Mouse (Mus musculus) thymus, postnatal 4 days (tissue): Measurements from ENCODE around the gene Cxcl14.

Experiments used
- DNase-seq: peaks from one replicate; pipeline ENCODE4 v3.0.0; 2021

The Cxcl14 gene

DNA sequence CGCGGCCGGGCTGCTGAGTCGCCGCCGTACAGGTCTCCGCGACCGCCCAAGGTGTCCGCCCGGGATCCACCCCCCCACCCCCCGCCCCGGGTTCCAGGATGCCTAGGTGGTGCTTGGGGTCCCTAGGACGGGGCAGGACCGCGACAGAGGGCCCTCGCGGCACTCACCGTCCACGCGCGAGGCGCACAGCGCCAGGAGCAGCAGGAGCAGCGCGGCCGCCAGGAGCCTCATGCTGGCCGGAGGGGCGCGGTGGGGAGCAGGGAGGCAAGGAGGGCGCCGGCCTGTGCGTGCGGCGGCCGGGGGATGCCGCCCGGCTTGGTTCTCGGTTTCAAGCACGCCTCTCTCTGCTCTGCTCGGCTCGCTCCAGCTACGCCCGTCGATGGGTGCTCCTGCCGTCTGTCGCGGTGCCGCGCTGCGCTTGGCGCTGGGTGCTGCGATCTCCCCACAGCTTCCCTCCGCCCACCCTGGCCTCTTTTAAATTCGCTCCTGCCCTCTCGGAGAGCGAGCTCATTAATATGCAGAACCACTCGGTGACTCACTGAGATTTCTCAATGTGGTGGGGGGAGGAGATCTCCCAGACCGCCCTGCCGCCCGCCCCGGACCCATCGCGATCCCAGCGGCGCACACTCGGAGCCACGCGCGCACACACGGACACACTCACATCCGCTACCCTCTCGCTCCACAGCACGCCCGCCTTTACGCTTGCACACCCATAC, at the start of gene Cxcl14:
Gene Cxcl14 (minus strand): TSS at position 609 of the 716 bp plus-strand sequence.
- DNase-seq, result peak; percentile 14

DNA sequence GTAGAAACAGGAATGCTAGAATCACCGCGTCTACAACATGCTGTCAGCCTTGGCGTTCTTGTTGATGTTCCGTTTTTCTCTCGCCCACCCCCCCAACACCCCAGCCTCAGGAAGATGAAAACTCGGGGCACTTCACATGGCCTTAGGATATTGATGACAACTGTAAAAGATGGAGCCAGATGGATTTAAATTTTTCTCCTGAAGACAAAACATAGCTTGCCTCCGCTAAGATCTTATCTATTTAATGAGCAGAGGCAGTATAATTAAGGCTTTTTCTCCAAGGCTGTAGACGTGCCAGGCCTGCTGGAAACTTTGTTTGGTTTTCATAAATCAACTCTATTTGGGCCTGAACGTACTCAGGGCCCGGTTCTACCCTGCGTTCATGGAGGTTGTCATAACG, 48.0 kb upstream of the Cxcl14 start:
- DNase-seq, result no peak

DNA sequence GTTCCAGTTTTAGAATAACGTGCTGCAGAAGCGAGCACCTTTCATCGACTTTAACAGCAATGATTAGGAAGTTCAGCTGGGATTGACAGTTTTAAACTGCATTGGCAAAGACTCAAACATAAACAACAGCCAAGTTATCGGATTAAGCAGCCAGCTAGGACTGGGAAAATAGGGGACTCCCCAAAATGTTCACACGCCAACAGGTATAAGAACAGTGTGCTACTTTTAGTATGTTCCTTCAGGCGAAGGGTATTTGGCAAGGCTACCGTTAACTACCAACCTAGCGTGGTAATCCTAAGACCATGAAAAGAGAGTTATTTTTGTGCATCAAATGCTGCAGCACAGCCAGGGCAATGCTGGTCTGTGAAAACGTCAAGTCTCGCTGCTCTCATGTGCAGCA, 46.1 kb upstream of the Cxcl14 start:
- no peak for DNase-seq

DNA sequence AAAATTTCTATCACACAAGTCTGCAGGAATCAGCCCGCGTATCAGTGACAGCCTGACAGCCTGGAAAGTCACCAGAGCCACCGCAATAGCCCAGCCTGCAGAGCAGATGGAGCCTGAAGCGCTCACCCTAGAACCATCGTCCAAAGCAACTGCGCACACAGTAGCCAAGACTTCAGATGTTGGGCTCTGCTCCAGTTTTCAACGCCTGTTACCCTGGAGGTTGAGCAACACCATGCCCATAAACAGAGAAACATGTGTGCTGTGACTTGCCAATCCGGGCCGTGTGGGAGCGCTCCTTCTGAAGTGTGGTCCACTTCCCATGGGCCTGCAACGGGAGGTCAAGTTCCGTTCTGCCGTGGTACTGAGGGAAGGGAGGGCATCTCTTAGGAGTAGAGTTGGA, 44.2 kb upstream of the Cxcl14 start:
- no peak for DNase-seq

DNA sequence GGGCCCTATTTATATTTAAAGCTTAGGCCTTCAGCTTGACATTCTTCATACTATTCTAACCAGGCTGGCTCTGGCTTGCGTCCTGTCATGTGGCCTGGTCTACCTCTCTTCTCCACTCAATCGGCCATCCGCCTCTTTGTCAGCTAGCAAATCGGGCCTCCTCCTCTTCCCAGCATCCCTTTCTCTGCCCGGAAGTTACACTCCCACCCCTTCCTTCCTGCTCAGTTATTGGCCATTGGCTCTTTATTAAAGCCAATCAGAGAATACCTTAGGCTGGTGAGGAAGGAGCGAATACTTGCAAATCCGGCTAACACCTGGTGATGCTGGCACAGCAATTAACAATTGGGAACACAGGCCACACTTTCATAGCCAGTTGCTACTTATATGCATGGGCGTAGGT, 43.5 kb upstream of the Cxcl14 start:
- no peak for DNase-seq

DNA sequence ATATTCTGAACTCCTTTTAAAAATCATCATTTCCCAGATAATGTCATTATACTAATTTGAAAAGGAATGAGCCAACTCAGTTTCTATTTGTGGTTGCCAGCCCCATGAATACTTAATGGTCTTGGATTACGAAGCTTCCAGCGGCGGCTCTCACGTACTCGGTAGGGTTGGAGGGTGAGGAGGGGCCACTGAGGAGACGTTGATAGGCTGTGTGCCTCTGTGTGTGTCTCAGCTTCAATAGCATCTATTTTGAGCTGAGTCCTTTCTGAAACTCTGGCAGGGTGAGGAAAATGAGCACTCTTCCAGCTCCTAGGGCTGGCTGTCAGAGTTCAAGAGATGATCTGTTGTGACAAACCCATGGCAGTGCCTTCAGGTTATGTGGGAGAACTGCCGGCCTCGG, 40.6 kb upstream of the Cxcl14 start:
- no peak for DNase-seq

DNA sequence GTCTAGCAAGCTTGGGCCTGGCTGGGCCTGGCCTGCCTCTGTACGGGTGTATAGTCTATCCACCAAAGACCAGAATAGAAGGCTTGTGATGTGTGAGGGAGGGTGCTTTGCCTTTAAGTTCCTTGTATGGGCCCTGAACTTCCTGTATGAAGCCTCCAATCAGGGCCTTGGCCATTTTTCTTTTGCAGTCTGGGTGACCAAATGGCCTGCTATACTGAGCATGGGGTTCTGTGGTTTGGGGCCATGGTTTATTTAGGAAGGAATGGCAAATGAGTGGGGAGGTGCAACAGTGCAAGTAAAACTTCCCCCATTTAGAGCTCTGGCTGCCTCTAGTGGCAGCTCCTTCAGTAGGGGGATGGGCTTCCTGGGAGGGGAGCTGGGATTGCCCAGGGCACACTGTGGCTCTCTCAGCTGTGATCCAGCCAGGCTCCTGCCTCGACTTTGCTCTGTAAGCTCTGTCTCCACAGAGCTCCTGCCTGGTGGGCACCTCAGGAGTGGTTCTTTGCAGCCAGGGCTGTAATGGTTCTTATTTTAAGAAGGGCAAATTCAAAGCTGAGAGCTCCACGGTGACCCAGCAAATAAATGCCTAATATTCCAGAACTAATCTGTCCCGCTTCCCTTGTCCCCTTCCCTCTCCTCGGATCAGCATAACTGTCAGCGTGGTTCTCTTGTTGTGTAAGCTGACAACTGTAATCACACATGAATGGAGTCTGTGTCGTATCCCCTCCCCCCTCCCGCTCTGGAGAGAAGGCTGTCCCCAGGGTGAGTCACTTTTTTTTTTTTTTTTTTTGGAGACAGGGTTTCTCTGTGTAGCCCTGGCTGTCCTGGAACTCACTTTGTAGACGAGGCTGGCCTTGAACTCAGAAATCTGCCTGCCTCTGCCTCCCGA, 38.7 kb upstream of the Cxcl14 start:
- no peak for DNase-seq

DNA sequence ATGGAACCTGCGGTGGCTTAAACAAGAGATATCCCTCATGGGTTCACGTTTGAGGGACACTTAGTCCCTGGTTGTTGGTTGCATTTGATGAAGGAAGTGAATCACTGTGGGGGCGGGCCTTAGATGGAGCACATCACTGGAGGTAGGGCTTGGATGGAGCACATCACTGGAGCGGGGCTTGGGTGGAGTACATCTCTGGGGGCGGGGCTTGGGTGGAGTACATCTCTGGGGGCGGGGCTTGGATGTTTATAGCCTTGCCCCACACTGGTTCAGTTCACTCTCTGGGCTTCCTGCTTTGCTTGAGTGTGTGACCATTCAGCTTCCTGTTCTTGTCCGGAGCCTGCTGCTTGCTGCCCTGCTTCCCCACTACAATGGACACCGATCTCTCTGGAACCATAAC, 37.9 kb upstream of the Cxcl14 start:
- DNase-seq, result peak; percentile 17

DNA sequence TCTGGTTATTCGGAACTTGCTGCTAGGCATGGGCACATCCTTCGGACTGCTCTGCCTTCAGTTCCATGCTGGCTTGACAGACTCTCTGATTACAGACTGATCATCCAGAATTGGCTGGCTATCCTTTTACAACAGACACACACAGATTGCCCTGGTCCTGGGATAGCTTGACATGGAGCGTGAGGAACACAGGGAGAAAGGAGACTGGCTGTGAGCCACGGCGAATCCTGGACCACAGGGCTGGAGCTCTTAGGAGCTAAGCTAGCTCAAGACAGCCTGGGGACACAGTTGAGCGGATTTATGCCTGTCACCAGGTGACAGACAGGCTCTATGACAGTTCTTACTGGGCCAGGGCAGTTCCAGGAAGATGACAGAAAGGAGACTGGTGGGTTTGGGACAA, 36.0 kb upstream of the Cxcl14 start:
- DNase-seq, result no peak

DNA sequence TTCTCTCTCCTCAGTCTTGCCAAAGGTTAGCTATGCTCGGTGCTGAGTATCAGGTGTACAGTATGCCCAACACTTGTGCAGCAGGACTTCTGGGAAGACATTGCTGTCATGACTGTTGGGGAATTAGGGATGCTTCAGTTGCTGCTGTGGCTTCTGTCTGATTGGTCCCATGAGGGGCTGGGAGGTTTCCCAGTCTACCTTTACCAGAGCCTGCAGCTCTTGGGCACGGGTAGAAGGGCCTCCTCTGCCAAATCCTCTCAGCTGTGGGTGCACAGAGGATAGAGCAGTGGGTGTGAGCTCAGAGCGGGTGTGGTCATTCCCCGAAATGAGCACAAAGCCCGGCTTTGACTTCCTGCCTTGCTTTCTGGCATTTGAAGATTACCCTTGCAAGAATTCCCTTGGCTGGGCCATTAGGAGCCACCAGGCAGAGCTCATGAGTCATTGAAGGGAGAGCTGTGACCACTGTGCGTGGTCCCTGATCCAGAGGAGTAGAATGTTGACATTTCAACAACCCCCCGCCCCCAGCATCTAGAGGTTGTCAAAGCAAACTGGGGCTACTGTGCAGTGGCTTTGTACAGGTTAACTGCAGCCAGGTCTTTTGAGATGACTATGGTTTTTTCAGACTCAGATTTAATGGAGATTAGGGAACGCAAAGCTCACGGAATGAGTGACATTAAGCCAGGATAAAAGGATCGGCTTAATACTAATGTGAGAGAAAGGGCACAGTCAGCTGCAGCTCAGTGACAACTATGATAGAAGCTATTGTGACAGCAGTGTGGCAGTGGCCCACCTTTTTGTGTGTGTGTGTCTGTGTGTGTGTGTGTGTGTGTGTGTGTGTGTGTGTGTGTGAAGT, 34.5 kb upstream of the Cxcl14 start:
- DNase-seq, result no peak

DNA sequence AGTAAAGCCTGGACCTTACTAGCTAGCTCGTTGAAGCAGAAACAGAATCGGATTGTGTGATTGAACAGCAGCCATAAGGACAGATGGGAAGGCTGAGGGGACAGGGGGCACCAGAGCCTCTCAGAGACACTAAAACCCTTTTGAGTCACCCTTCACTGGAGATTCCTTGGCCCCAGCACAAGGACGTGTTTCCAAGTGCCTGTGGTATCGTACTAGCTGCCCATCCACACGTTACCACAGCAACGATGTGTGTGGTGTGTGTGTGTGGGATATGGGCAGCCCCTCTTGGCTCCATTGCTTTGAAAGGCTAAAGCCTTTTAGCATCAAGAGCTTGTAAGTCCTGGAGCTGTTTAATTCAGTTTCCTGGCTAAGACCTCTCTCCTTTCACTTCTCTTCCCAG, 33.4 kb upstream of the Cxcl14 start:
- no peak for DNase-seq

DNA sequence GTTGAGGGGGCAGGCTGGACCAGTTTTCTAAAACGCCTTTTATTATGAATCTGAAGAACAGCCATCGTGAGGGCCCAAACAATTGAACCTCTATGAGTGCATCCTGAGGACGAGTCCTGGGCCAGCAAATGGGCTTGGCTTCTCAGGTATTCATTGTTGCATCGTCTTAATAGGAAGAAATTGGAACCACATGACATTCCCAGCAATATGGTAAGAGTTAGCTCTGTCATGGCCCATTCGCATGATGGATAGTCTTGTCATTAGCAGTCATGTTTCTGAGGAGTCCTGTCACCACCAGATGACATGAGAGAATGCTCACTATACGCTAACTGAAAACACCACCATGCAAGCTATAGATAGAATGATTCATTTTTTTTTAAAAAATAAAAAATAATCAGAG, 32.8 kb upstream of the Cxcl14 start:
- no peak for DNase-seq

DNA sequence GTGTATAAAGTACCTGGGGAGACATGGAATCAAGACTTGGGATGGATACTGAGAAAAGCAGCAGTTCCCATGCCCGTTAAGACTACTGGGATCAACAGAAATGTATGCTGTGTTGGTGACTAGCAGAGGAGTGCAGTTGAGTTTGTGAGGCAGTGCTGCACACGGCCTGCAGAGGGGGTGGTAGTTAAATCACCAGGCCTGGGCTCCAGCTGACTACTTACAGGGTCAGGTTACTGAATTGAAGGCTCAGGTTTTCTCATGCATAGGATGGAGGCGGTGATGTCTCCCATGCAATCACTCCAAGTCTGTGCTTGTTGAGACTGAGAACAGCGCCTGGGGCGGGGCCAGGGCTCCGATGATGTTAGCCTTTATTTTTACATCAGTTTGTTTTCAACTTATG, 31.4 kb upstream of the Cxcl14 start:
- DNase-seq, result no peak

DNA sequence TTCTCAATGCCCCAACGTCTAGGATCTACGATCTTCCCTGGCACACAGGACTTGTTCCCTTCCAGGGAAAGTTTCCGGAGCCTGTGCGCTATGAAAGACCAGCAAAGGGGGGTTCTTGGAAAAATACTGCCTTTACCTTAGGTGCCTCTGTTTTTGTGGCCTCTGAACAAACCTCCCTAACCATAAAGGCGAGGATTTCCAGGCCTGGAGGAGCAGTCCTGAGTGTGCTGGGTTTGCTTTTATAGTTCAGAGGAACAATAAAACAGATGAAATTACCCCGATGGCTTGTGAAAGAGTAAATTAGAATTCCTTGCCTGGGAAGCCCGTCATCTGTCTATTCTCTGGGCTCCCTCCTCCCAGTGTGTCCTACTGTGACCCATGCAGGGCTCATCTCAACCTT, 25.3 kb upstream of the Cxcl14 start:
- no peak for DNase-seq

DNA sequence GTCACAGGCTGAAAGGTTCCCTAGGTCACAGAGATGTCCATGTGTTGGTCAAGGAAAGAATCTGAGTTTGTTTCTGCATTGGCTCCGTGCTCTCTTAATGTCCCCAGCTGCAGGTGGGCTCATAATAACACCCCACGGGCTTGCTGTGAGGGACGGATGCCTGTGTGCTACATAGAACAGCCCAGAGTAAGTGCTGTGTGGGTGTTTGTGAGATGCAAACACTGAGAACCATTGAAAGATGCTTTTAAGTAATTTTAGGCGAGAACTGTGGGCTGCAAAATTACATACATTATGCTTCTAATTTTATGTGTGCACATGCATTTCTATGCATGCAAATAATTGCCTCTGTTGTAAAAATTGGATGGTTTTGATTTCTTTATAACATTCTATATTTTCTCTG, 20.6 kb upstream of the Cxcl14 start:
- DNase-seq, result no peak

DNA sequence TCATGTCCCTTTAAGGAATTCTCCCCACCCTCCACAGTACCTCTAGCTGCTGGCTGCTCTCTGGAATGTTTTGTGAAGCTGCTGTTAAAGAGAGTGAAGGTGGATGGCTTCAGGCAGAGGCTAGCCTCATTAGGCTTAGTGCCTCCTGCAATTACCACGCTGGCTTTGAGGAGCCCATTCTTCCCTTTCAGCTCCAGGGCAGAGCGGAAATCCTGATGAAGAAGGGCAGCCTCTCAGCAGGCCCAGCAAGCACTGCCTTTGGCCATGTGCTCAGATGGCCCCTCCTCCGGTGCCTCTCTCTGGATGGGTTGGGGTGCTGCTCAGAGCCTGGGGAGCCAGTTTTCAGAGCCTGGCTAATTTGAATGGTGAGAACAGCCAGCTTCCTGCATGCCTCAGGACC, 18.9 kb upstream of the Cxcl14 start:
- no peak for DNase-seq

DNA sequence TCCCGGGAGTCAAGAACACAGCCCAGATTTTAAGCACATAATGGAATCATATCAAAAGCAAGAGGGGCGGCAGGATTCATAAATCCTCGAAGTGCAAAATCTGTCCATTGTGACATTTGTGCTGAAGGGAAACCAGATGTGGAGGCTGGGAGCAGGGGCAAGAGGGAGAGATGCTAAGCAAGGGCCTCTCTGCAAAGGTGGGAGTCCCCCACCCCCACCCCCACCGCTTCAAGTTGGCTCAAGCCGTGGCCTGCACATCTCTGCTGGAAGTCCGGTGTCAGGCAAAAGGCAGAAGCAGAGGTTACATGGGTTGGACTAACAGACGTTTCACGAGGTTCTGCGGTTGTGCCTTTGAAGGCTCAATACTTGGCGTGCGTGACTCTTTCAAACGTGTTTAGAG, 8.7 kb upstream of the Cxcl14 start:
- DNase-seq, result no peak

DNA sequence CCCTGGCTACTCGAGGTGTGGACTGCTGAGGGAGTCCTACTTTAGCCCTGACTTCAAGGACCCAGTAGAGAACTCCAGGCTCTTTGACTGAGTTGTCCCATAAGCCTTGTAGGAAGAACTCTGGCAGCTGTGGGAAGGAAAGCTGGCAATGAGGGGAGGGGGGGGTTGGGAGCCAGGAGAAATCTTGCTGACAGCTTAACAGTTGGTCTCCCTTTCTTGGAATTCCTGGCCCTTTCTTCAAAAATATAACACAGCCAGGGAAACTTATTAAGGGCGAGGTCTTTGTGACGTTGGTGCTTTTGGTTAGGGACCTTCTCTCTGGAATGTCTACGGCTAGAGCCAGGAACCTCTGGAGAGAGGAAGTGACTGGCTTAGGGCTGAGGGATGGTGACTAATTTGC, 8.1 kb upstream of the Cxcl14 start:
- DNase-seq, result no peak

DNA sequence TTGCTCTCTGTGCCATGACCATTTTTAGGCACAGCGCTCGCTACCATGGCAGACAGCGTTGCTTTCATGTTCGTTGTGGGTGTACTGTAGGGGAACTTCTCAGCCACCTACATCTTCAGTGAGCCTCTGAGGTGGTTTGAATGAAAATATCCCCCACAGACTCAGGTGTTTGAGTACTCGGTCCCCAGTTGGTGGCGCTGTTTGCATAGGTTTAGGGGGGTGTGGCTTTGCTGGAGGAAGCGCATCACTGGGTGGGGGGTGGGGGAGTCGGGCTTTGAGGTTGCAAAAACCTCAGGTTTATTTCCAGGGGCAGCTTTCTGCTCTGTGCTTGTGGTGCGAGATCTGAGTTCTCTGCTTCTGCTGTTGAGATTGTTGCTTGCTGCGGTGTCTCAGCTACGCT, 3.0 kb upstream of the Cxcl14 start:
- DNase-seq, result no peak

DNA sequence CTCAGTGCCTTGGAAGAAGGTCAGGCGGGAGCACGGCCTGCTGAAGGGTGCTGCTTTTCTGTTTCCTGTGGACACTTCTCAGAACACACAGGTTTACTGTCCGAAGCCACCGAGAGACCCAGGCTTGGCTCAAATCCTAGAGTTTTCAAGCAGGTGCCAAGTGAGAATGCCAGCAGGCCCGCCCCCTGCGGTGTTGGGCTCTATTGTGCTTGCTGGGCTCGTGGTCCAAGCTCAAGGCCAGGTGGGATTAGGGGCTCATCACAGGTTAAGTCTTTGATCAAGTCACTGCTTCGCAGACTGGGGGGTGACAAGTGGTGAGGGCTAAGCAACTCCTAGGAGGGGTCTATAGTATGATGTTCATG, 289 bp upstream of the Cxcl14 start:
- DNase-seq, result no peak

DNA sequence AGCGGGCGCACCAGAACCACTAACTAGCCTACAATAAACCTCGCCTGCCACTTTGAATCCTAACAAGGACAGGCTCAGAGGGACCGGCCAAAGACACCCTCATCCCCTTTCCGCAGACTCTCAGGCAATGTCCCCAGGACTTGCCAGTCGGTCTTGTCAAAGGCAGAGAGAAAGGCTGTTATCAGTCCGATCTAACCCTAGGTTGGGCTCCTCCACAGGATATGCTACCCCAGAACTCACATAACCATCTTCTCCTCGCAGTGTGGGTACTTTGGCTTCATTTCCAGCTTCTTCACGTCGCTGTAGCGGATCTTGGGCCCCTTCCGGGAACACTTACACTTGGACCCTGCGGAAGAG, 787 bp downstream of the Cxcl14 start:
- DNase-seq, result no peak

DNA sequence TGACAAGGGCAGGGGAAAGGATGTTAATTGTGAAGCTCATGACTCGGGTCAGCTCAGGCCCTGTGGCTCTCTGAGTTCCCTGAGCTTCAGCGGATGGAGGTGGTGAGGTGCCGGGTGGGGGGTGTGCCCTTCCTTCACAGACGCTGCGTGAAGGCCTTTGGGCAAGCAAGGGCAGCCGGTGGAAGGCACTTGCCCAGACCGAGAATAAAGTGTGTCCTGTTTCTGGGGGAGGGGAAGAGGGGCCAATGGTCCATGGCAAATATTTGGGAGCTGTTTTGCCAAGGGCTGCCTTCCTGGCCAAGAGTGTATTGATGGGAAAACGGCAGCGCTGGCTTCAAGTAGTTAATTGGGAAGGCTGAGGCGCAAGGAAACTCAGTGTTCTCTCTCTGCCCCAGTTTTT, 1.4 kb downstream of the Cxcl14 start:
- DNase-seq, result no peak

DNA sequence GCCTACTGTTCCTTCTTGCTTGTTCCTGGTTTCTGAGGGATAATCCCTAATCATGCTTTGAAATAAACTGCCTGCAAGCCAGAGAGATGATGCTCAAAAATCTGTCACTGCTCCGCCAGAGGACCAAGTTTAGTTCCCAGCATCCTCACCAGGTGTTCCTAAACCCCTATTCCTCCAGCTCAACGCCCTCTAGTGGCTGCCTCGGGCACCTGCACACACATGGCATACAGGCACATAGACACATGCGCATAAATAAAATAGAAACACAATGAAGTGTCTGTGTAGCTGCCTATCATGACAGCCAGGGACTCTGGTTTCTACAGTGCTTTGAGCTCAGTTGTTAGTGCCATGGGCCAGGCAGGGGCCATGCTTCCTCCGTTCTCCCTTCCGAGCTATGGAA, 6.4 kb downstream of the Cxcl14 start:
- DNase-seq, result no peak

DNA sequence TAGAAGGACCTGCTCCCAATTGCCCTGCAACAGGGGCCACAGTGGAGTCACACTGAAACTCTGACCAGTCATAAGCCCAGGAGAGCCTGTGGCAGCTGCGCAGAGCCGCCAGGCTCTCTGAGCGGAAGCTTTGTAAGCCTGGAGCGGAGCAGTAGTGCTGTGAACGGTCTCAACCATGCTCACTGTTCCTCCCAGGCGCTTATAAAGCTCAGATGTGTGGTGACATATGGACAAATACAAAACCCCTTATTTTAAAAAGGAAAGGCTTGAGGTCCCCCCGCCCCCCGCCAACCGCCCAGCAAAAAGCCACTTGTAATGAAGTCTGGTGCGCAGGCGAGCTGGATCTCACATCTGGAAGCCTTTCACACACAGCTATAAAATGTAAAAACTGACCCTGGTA, 7.1 kb downstream of the Cxcl14 start:
- DNase-seq, result no peak
